Comparison of ENCODE assay signal across 8 mouse cellular contexts in the genomic region with DNA sequence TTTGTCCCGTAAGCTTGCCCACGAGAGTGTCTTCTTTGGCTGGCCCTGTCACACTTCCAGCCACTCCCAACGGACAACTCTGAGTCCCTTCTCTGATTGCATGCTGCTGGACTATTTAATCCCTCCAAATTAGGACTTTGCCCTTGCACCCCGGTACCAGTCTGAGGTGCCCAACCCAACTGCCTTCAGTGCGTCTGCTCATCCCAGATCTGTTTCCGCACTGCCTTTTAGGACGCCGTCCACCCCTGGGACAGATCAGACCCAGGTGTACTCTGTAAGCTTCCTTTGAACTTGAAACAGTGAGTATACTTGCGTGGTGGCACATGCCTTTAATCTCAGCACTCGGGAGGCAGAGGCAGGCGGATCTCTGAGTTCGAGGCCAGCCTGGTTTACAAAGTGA. TPM values are rescaled to one million over a fixed set of nuclear protein-coding genes. Genes with fewer than 3 reads are reported as not detected.
DNase-seq lines count a peak whose midpoint lies in the region; ATAC-seq and TF ChIP-seq lines count a peak whose summit lies in the region.
"Had no signal": no experiment of that assay in that cellular context is flagged by ENCODE, and none has a peak within 500 bp of the region (broad histone marks: within the 10 kb centered on the region; RNA-seq: fewer than 3 reads in every experiment).

No protein-coding gene starts in this region.

- H3K9ac ChIP-seq in lung, embryonic 16.5 days (ENCODE audit: low read length) = peak overlapping the region; percentile 15; the same call in 1 of the 2 replicates
- H3K9ac ChIP-seq in forebrain, embryonic 16.5 days (replicated peaks; ENCODE audit: low read depth, low read length) = peak overlapping the region; percentile 80; the same call in 1 of the 2 replicates
- H3K9ac ChIP-seq in limb, embryonic 12.5 days (replicated peaks) = no peak overlapping the region
- no peak overlapping the region; the same call in 1 of the 2 replicates for H3K9ac ChIP-seq in stomach, embryonic 15.5 days

- H3K27ac ChIP-seq in lung, embryonic 16.5 days (ENCODE audit: low read length) = no peak overlapping the region
- no peak overlapping the region for H3K27ac ChIP-seq in forebrain, embryonic 16.5 days (ENCODE audit: low read length)
- no peak overlapping the region for H3K27ac ChIP-seq in limb, embryonic 12.5 days
- peak overlapping the region; percentile 95; the same call in 1 of the 2 replicates for H3K27ac ChIP-seq in stomach, embryonic 15.5 days

- no peak for ATAC-seq in lung, embryonic 16.5 days (ENCODE audit: low read depth)
- no peak for ATAC-seq in forebrain, embryonic 16.5 days
- no peak for ATAC-seq in limb, embryonic 12.5 days (ENCODE audit: insufficient number of reproducible peaks, insufficient read depth, low FRiP score, low TSS enrichment, low read depth)
- ATAC-seq in stomach, embryonic 15.5 days (ENCODE audit: insufficient read depth, low FRiP score, low read depth) = no peak

- WGBS in lung, embryonic 16.5 days = 70% methylated on average over 12 of the region's 12 CpGs
- WGBS in lung, adult 2 months = 69% methylated on average over 12 of the region's 12 CpGs
- WGBS in forebrain, embryonic 16.5 days = 75% methylated on average over 12 of the region's 12 CpGs
- 78% methylated on average over 12 of the region's 12 CpGs for WGBS in limb, embryonic 12.5 days
- WGBS in stomach, embryonic 15.5 days = 74% methylated on average over 12 of the region's 12 CpGs

- no peak for TF ChIP-seq POLR2A in lung, adult 2 months (IDR thresholded peaks at IDR 0.05; ENCODE audit: borderline replicate concordance, extremely low read depth, low read depth, low read length)

- peaks cover 30% of the 10 kb centered on the region for H3K4me1 ChIP-seq in lung, embryonic 16.5 days (replicated peaks; ENCODE audit: control insufficient read depth, insufficient read depth, low read length)
- peaks cover 13% of the 10 kb centered on the region for H3K4me1 ChIP-seq in lung, adult 2 months (ENCODE audit: control insufficient read depth, insufficient read depth, low read length)
- H3K4me1 ChIP-seq in forebrain, embryonic 16.5 days (replicated peaks; ENCODE audit: control insufficient read depth, insufficient read depth, low read length) = peaks cover 32% of the 10 kb centered on the region
- H3K4me1 ChIP-seq in limb, embryonic 12.5 days (replicated peaks) = peaks cover 21% of the 10 kb centered on the region
- H3K4me1 ChIP-seq in stomach, embryonic 15.5 days = peaks cover 18% of the 10 kb centered on the region; the same call in 1 of the 2 replicates

- H3K9me3 ChIP-seq in lung, embryonic 16.5 days (ENCODE audit: control insufficient read depth, low read length) = no peaks in the 10 kb centered on the region
- H3K9me3 ChIP-seq in forebrain, embryonic 16.5 days (ENCODE audit: control insufficient read depth, low read length) = no peaks in the 10 kb centered on the region
- H3K9me3 ChIP-seq in limb, embryonic 12.5 days = no peaks in the 10 kb centered on the region
- no peaks in the 10 kb centered on the region for H3K9me3 ChIP-seq in stomach, embryonic 15.5 days

- H3K27me3 ChIP-seq in lung, embryonic 16.5 days (ENCODE audit: control insufficient read depth, insufficient read depth, low read depth, low read length) = no peaks in the 10 kb centered on the region
- no peaks in the 10 kb centered on the region for H3K27me3 ChIP-seq in forebrain, embryonic 16.5 days (replicated peaks; ENCODE audit: control insufficient read depth, insufficient read depth, low read length)
- H3K27me3 ChIP-seq in limb, embryonic 12.5 days = no peaks in the 10 kb centered on the region
- H3K27me3 ChIP-seq in stomach, embryonic 15.5 days (replicated peaks) = no peaks in the 10 kb centered on the region

- no peak for TF ChIP-seq CTCF in lung, adult 2 months (IDR thresholded peaks at IDR 0.05; ENCODE audit: insufficient read depth, low read length)

- no peaks in the 10 kb centered on the region for H3K36me3 ChIP-seq in lung, embryonic 16.5 days (ENCODE audit: control insufficient read depth, insufficient read depth, low read length)
- H3K36me3 ChIP-seq in forebrain, embryonic 16.5 days (ENCODE audit: control insufficient read depth, insufficient read depth) = no peaks in the 10 kb centered on the region
- H3K36me3 ChIP-seq in limb, embryonic 12.5 days = no peaks in the 10 kb centered on the region
- H3K36me3 ChIP-seq in stomach, embryonic 15.5 days = no peaks in the 10 kb centered on the region

- no peak for DNase-seq in lung, adult 2 months
- DNase-seq in layer of hippocampus, postnatal 25 days (ENCODE audit: extremely low spot score in 1 of 2, low spot score in 1 of 2) = no peak
- DNase-seq in yolk sac, embryonic 10.5 days (ENCODE audit: low spot score) = no peak

- peak overlapping the region; percentile 99 for H3K4me3 ChIP-seq in lung, embryonic 16.5 days (ENCODE audit: low read length)
- H3K4me3 ChIP-seq in lung, adult 2 months (replicated peaks; ENCODE audit: extremely low read depth, low read depth, low read length) = no peak overlapping the region
- peak overlapping the region; percentile 88 for H3K4me3 ChIP-seq in forebrain, embryonic 16.5 days (replicated peaks; ENCODE audit: low read length)
- peak overlapping the region; percentile 96; the same call in 1 of the 2 replicates for H3K4me3 ChIP-seq in limb, embryonic 12.5 days (replicated peaks)
- peak overlapping the region; percentile 99; the same call in 1 of the 2 replicates for H3K4me3 ChIP-seq in stomach, embryonic 15.5 days (replicated peaks)

- peak overlapping the region; percentile 92 for H3K4me2 ChIP-seq in lung, embryonic 16.5 days (ENCODE audit: low read depth, low read length)
- peak overlapping the region; percentile 69 for H3K4me2 ChIP-seq in forebrain, embryonic 16.5 days (ENCODE audit: low read length)
- peak overlapping the region; percentile 96 for H3K4me2 ChIP-seq in limb, embryonic 12.5 days
- peak overlapping the region; percentile 85 for H3K4me2 ChIP-seq in stomach, embryonic 15.5 days

RNA-seq across cellular contexts. Expression of a gene that starts 1.3 kb away (rescaled TPM):
- 34.4 and 36.1 TPM in 2 replicates for polyA plus RNA-seq in lung, embryonic 16.5 days (2015; fragmentation: Nextera tagmentation; extraction: Ambion mirVana)
- polyA plus RNA-seq in lung, adult 2 months (2012; rRNA removed) = 305 and 359 TPM in 2 replicates
- polyA plus RNA-seq in forebrain, embryonic 16.5 days (2015; fragmentation: Nextera tagmentation; extraction: Ambion mirVana) = 33.6 and 39.9 TPM in 2 replicates
- 25.6 and 32.1 TPM in 2 replicates for polyA plus RNA-seq in limb, embryonic 12.5 days (2016; fragmentation: Nextera tagmentation; extraction: Ambion mirVana)
- 32.5 and 34.2 TPM in 2 replicates for polyA plus RNA-seq in stomach, embryonic 15.5 days (2015; fragmentation: Nextera tagmentation; extraction: Ambion mirVana)
- 100 to 1,000 TPM; 107 to 117 TPM for total RNA-seq in layer of hippocampus, postnatal 25 days (2021)

RNA-seq across cellular contexts. Expression of a gene that starts 27.8 kb away (rescaled TPM):
- polyA plus RNA-seq in lung, embryonic 16.5 days (2015; fragmentation: Nextera tagmentation; extraction: Ambion mirVana) = 0.79 and 0.80 TPM in 2 replicates
- polyA plus RNA-seq in lung, adult 2 months (2012; rRNA removed) = not detected in 2 replicates
- polyA plus RNA-seq in forebrain, embryonic 16.5 days (2015; fragmentation: Nextera tagmentation; extraction: Ambion mirVana) = 1.3 and 4.5 TPM in 2 replicates
- 4.4 and 6.7 TPM in 2 replicates for polyA plus RNA-seq in limb, embryonic 12.5 days (2016; fragmentation: Nextera tagmentation; extraction: Ambion mirVana)
- polyA plus RNA-seq in stomach, embryonic 15.5 days (2015; fragmentation: Nextera tagmentation; extraction: Ambion mirVana) = 1.4 and 1.7 TPM in 2 replicates
- under 1 TPM in 1 of 2 experiments, not detected in 1; 0.86 TPM for total RNA-seq in layer of hippocampus, postnatal 25 days (2021)
- total RNA-seq: common myeloid progenitor, adult 5-6 weeks had no signal

RNA-seq across cellular contexts. Expression of a gene that starts 38.0 kb away (rescaled TPM):
- polyA plus RNA-seq in lung, embryonic 16.5 days (2015; fragmentation: Nextera tagmentation; extraction: Ambion mirVana) = 13.0 and 14.5 TPM in 2 replicates
- 34.9 and 46.7 TPM in 2 replicates for polyA plus RNA-seq in lung, adult 2 months (2012; rRNA removed)
- polyA plus RNA-seq in forebrain, embryonic 16.5 days (2015; fragmentation: Nextera tagmentation; extraction: Ambion mirVana) = 1.9 and 2.5 TPM in 2 replicates
- polyA plus RNA-seq in limb, embryonic 12.5 days (2016; fragmentation: Nextera tagmentation; extraction: Ambion mirVana) = 5.6 and 7.1 TPM in 2 replicates
- polyA plus RNA-seq in stomach, embryonic 15.5 days (2015; fragmentation: Nextera tagmentation; extraction: Ambion mirVana) = 8.5 and 8.7 TPM in 2 replicates
- 1 to 10 TPM; 2.6 to 3.4 TPM for total RNA-seq in layer of hippocampus, postnatal 25 days (2021)

Comparison
In these comparisons a context has a peak if more than half of its experiments do, and no peak if none do; other contexts are left out.
1. H3K9ac ChIP-seq: peak in lung, embryonic 16.5 days (single experiment) and forebrain, embryonic 16.5 days (single experiment); none in limb, embryonic 12.5 days (single experiment) and stomach, embryonic 15.5 days (single experiment).
2. Peak in every context shown above with its lines, with median percentiles within 50 percentile points of each other: H3K4me2 ChIP-seq.